Mouse (Mus musculus): ENCODE data around the gene Perp.
A peak's percentile ranks its signal among the peaks of the same experiment; 100 is the strongest.

The Perp gene

GRCm38 (mm10) chr10:18844441-18845286 lies at the start of gene Perp:
Gene Perp, plus strand, starts transcription at chr10:18845020.
- DNase-seq: peak; percentile 60 to 79

GRCm38 (mm10) chr10:18811751-18812150 lies 33.1 kb upstream of the Perp start:
- no peak for DNase-seq

GRCm38 (mm10) chr10:18816560-18816959 lies 28.3 kb upstream of the Perp start:
- DNase-seq: peak; percentile 35 to 55

GRCm38 (mm10) chr10:18825143-18825542 lies 19.7 kb upstream of the Perp start:
- no peak for DNase-seq

GRCm38 (mm10) chr10:18826107-18826506 lies 18.7 kb upstream of the Perp start:
- DNase-seq: no peak

- DNase-seq: peak; percentile 9 to 12
These were observed 16.9 kb upstream of the Perp start for GRCm38 (mm10) chr10:18827936-18828335.

- no peak for DNase-seq
These were observed 14.5 kb upstream of the Perp start for GRCm38 (mm10) chr10:18830359-18830758.

- DNase-seq: no peak
These were observed 13.0 kb upstream of the Perp start for GRCm38 (mm10) chr10:18831823-18832222.

- DNase-seq: no peak
These were observed 10.4 kb upstream of the Perp start for GRCm38 (mm10) chr10:18834389-18834788.

GRCm38 (mm10) chr10:18835684-18836479 lies 8.9 kb upstream of the Perp start:
- DNase-seq: peak; percentile 35 to 65

GRCm38 (mm10) chr10:18839530-18839929 lies 5.3 kb upstream of the Perp start:
- DNase-seq: no peak

GRCm38 (mm10) chr10:18840736-18841135 lies 4.1 kb upstream of the Perp start:
- DNase-seq: no peak

- DNase-seq: no peak
These were observed 455 bp downstream of the Perp start for GRCm38 (mm10) chr10:18845287-18845662.

GRCm38 (mm10) chr10:18845711-18846110 lies 891 bp downstream of the Perp start:
- DNase-seq: no peak

- DNase-seq: no peak
These were observed 1.8 kb downstream of the Perp start for GRCm38 (mm10) chr10:18846474-18847264.

GRCm38 (mm10) chr10:18850177-18850576 lies 5.4 kb downstream of the Perp start:
- no peak for DNase-seq

- DNase-seq: no peak
These were observed 8.6 kb downstream of the Perp start for GRCm38 (mm10) chr10:18853417-18853816.

GRCm38 (mm10) chr10:18857244-18857643 lies 12.4 kb downstream of the Perp start:
- no peak for DNase-seq

GRCm38 (mm10) chr10:18859632-18860031 lies 14.8 kb downstream of the Perp start:
- no peak for DNase-seq

GRCm38 (mm10) chr10:18860119-18860824 lies 15.5 kb downstream of the Perp start:
- no peak for DNase-seq

GRCm38 (mm10) chr10:18860831-18861230 lies 16.0 kb downstream of the Perp start:
- DNase-seq: no peak

GRCm38 (mm10) chr10:18861418-18861817 lies 16.6 kb downstream of the Perp start:
- DNase-seq: no peak

Measured in cerebellum, postnatal 25 days (tissue).